Mouse (Mus musculus): ENCODE results near the gene Vat1l. TPM values are rescaled to one million over a fixed set of nuclear protein-coding genes. Genes with fewer than 3 reads are reported as not detected.

The Vat1l gene
- polyA plus RNA-seq, 1 experiment from 2014 or later: 2.5 TPM

- Histone ChIP-seq H3K4me2 (ENCODE audit: low read length) (no peak overlapping the region; the same call in 1 of the 2 replicates), H3K4me1 (replicated peaks; ENCODE audit: control insufficient read depth, insufficient read depth, low read length) (0 out of 2 replicates have a peak, but pooled peaks cover 4% of the 10 kb centered on the region), H3K27ac (ENCODE audit: low read depth) (no peak overlapping the region), H3K9me3 (ENCODE audit: control insufficient read depth, low read length) (no peaks in the 10 kb centered on the region; the same call in 1 of the 2 replicates), H3K4me3 (ENCODE audit: low read depth, low read length) (no peak overlapping the region), H3K27me3 (replicated peaks; ENCODE audit: control insufficient read depth, insufficient read depth, low read length) (peaks cover 33% of the 10 kb centered on the region), H3K9ac (ENCODE audit: low read length) (no peak overlapping the region), H3K36me3 (ENCODE audit: control insufficient read depth, insufficient read depth, low read length) (no peaks in the 10 kb centered on the region)
- DNase-seq (ENCODE audit: low spot score) (peak; percentile 52), ATAC-seq (replicated peaks; ENCODE audit: low FRiP score, low TSS enrichment, low read depth) (no peak)
- 5% methylated on average over 8 of the region's 8 CpGs for WGBS
Measured at GRCm38 (mm10) chr8:114206421-114206983, 1.1 kb downstream of the Vat1l start.

- no peak overlapping the region for H3K9ac ChIP-seq (ENCODE audit: low read length)
- no peak for DNase-seq (ENCODE audit: low spot score)
- H3K27me3 ChIP-seq (replicated peaks; ENCODE audit: control insufficient read depth, insufficient read depth, low read length): peaks cover 33% of the 10 kb centered on the region
- no peak overlapping the region for H3K4me3 ChIP-seq (ENCODE audit: low read depth, low read length)
- H3K4me1 ChIP-seq (replicated peaks; ENCODE audit: control insufficient read depth, insufficient read depth, low read length): 0 out of 2 replicates have a peak, but pooled peaks cover 4% of the 10 kb centered on the region
- ATAC-seq (replicated peaks; ENCODE audit: low FRiP score, low TSS enrichment, low read depth): no peak
- H3K4me2 ChIP-seq (ENCODE audit: low read length): no peak overlapping the region
- no peaks in the 10 kb centered on the region; the same call in 1 of the 2 replicates for H3K9me3 ChIP-seq (ENCODE audit: control insufficient read depth, low read length)
- no peaks in the 10 kb centered on the region for H3K36me3 ChIP-seq (ENCODE audit: control insufficient read depth, insufficient read depth, low read length)
- WGBS: 37% methylated on average over 4 of the region's 4 CpGs
- H3K27ac ChIP-seq (ENCODE audit: low read depth): no peak overlapping the region
Measured at GRCm38 (mm10) chr8:114207026-114207425, 1.6 kb downstream of the Vat1l start.

- no peak overlapping the region for H3K9ac ChIP-seq (ENCODE audit: low read length)
- H3K36me3 ChIP-seq (ENCODE audit: control insufficient read depth, insufficient read depth, low read length): no peaks in the 10 kb centered on the region
- H3K4me3 ChIP-seq (ENCODE audit: low read depth, low read length): no peak overlapping the region
- WGBS: 88% methylated on average over 3 of the region's 3 CpGs
- H3K4me1 ChIP-seq (replicated peaks; ENCODE audit: control insufficient read depth, insufficient read depth, low read length): no peaks in the 10 kb centered on the region
- DNase-seq (ENCODE audit: low spot score) (no peak), ATAC-seq (replicated peaks; ENCODE audit: low FRiP score, low TSS enrichment, low read depth) (no peak)
- no peak overlapping the region for H3K4me2 ChIP-seq (ENCODE audit: low read length)
- no peaks in the 10 kb centered on the region for H3K27me3 ChIP-seq (replicated peaks; ENCODE audit: control insufficient read depth, insufficient read depth, low read length)
- no peaks in the 10 kb centered on the region for H3K9me3 ChIP-seq (ENCODE audit: control insufficient read depth, low read length)
- no peak overlapping the region for H3K27ac ChIP-seq (ENCODE audit: low read depth)
Measured at GRCm38 (mm10) chr8:114220779-114221178, 15.4 kb downstream of the Vat1l start.

- Histone ChIP-seq H3K36me3 (ENCODE audit: control insufficient read depth, insufficient read depth, low read length) (no peaks in the 10 kb centered on the region), H3K9me3 (ENCODE audit: control insufficient read depth, low read length) (no peaks in the 10 kb centered on the region), H3K27me3 (replicated peaks; ENCODE audit: control insufficient read depth, insufficient read depth, low read length) (no peaks in the 10 kb centered on the region), H3K9ac (ENCODE audit: low read length) (no peak overlapping the region), H3K4me3 (ENCODE audit: low read depth, low read length) (no peak overlapping the region), H3K4me2 (ENCODE audit: low read length) (no peak overlapping the region), H3K4me1 (replicated peaks; ENCODE audit: control insufficient read depth, insufficient read depth, low read length) (no peaks in the 10 kb centered on the region), H3K27ac (ENCODE audit: low read depth) (no peak overlapping the region)
- no peak for DNase-seq (ENCODE audit: low spot score)
- 90% methylated on average over 2 of the region's 2 CpGs for WGBS
- ATAC-seq (replicated peaks; ENCODE audit: low FRiP score, low TSS enrichment, low read depth): no peak
Measured at GRCm38 (mm10) chr8:114222001-114222400, 16.6 kb downstream of the Vat1l start.

- no peaks in the 10 kb centered on the region for H3K36me3 ChIP-seq (ENCODE audit: control insufficient read depth, insufficient read depth, low read length)
- H3K4me3 ChIP-seq (ENCODE audit: low read depth, low read length): no peak overlapping the region
- no peak overlapping the region for H3K9ac ChIP-seq (ENCODE audit: low read length)
- no peaks in the 10 kb centered on the region for H3K4me1 ChIP-seq (replicated peaks; ENCODE audit: control insufficient read depth, insufficient read depth, low read length)
- no peak overlapping the region for H3K27ac ChIP-seq (ENCODE audit: low read depth)
- H3K27me3 ChIP-seq (replicated peaks; ENCODE audit: control insufficient read depth, insufficient read depth, low read length): no peaks in the 10 kb centered on the region
- WGBS: 90% methylated on average over 2 of the region's 2 CpGs
- ATAC-seq (replicated peaks; ENCODE audit: low FRiP score, low TSS enrichment, low read depth) (no peak), DNase-seq (ENCODE audit: low spot score) (no peak)
- no peaks in the 10 kb centered on the region for H3K9me3 ChIP-seq (ENCODE audit: control insufficient read depth, low read length)
- H3K4me2 ChIP-seq (ENCODE audit: low read length): no peak overlapping the region
Measured at GRCm38 (mm10) chr8:114224001-114224400, 18.6 kb downstream of the Vat1l start.

- no peak for DNase-seq (ENCODE audit: low spot score)
- H3K36me3 ChIP-seq (ENCODE audit: control insufficient read depth, insufficient read depth, low read length): no peaks in the 10 kb centered on the region
- no peak overlapping the region for H3K27ac ChIP-seq (ENCODE audit: low read depth)
- WGBS: 77% methylated on average over 3 of the region's 3 CpGs
- H3K4me3 ChIP-seq (ENCODE audit: low read depth, low read length): no peak overlapping the region
- ATAC-seq (replicated peaks; ENCODE audit: low FRiP score, low TSS enrichment, low read depth): no peak
- H3K4me1 ChIP-seq (replicated peaks; ENCODE audit: control insufficient read depth, insufficient read depth, low read length): no peaks in the 10 kb centered on the region
- H3K9me3 ChIP-seq (ENCODE audit: control insufficient read depth, low read length): no peaks in the 10 kb centered on the region
- H3K27me3 ChIP-seq (replicated peaks; ENCODE audit: control insufficient read depth, insufficient read depth, low read length): no peaks in the 10 kb centered on the region
- no peak overlapping the region for H3K4me2 ChIP-seq (ENCODE audit: low read length)
- no peak overlapping the region for H3K9ac ChIP-seq (ENCODE audit: low read length)
Measured at GRCm38 (mm10) chr8:114251321-114252065, 46.1 kb downstream of the Vat1l start.

GRCm38 (mm10) chr8:114258685-114259084, 53.3 kb downstream of the Vat1l start:
- no peak overlapping the region for H3K27ac ChIP-seq (ENCODE audit: low read depth)
- WGBS: 76% methylated on average over 4 of the region's 4 CpGs
- no peak for ATAC-seq (replicated peaks; ENCODE audit: low FRiP score, low TSS enrichment, low read depth)

GRCm38 (mm10) chr8:114259713-114260355, 54.4 kb downstream of the Vat1l start:
- no peak overlapping the region for H3K4me2 ChIP-seq (ENCODE audit: low read length)
- H3K4me1 ChIP-seq (replicated peaks; ENCODE audit: control insufficient read depth, insufficient read depth, low read length): no peaks in the 10 kb centered on the region
- ATAC-seq (replicated peaks; ENCODE audit: low FRiP score, low TSS enrichment, low read depth) (no peak), DNase-seq (ENCODE audit: low spot score) (no peak)
- H3K27me3 ChIP-seq (replicated peaks; ENCODE audit: control insufficient read depth, insufficient read depth, low read length): no peaks in the 10 kb centered on the region
- no peaks in the 10 kb centered on the region for H3K36me3 ChIP-seq (ENCODE audit: control insufficient read depth, insufficient read depth, low read length)
- H3K9me3 ChIP-seq (ENCODE audit: control insufficient read depth, low read length): no peaks in the 10 kb centered on the region
- no peak overlapping the region for H3K27ac ChIP-seq (ENCODE audit: low read depth)
- no peak overlapping the region for H3K9ac ChIP-seq (ENCODE audit: low read length)
- H3K4me3 ChIP-seq (ENCODE audit: low read depth, low read length): no peak overlapping the region
- WGBS: 79% methylated on average over 5 of the region's 5 CpGs

More at GRCm38 (mm10) chr8:114258685-114259084, 53.3 kb downstream of the Vat1l start:
- H3K27me3 ChIP-seq (replicated peaks; ENCODE audit: control insufficient read depth, insufficient read depth, low read length): no peaks in the 10 kb centered on the region
- H3K9me3 ChIP-seq (ENCODE audit: control insufficient read depth, low read length): no peaks in the 10 kb centered on the region
- no peak overlapping the region for H3K9ac ChIP-seq (ENCODE audit: low read length)
- no peaks in the 10 kb centered on the region for H3K36me3 ChIP-seq (ENCODE audit: control insufficient read depth, insufficient read depth, low read length)
- DNase-seq (ENCODE audit: low spot score): no peak
- H3K4me2 ChIP-seq (ENCODE audit: low read length): no peak overlapping the region
- no peak overlapping the region for H3K4me3 ChIP-seq (ENCODE audit: low read depth, low read length)
- H3K4me1 ChIP-seq (replicated peaks; ENCODE audit: control insufficient read depth, insufficient read depth, low read length): no peaks in the 10 kb centered on the region
